Mouse (Mus musculus): ENCODE measurements around the gene Cops3.

Gene Cops3

DNA sequence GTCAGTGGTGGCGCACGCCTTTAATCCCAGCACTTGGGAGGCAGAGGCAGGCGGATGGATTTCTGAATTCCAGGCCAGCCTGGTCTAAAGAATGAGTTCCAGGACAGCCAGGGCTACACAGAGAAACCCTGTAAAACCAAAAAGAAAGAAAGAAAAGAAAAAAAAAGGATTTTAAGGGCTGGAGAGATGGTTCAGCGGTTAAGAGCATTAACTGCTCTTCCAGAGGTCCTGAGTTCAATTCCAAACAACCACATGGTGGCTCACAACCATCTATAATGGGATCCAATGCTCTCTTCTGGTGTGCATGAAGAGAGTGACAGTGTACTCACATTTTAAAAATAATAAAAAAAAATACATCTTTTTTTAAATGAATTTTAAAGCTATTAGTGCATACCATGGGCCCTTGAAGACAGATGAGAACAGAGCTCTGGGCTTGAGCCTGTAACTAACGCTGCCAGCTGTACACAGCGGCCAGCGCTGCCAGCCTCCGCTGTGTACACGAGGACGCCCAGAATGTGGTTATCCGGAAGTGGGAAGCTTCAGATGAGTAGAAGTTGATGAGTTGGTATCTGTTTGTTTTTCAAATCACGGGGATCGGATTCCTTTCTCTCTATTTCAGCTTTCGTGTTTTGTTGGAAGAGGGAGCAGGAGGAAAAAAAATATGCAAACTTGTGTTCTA is 29.0 kb downstream of the Cops3 start:
- DNase-seq (ENCODE audit: low spot score), result no peak

- DNase-seq (ENCODE audit: low spot score), result peak; percentile 40
Observed at GRCm38 (mm10) chr11:59809670-59810474, 29.8 kb downstream of the Cops3 start, which contains the start of gene Flcn. Gene Flcn, minus strand, starts transcription at chr11:59810016.

DNA sequence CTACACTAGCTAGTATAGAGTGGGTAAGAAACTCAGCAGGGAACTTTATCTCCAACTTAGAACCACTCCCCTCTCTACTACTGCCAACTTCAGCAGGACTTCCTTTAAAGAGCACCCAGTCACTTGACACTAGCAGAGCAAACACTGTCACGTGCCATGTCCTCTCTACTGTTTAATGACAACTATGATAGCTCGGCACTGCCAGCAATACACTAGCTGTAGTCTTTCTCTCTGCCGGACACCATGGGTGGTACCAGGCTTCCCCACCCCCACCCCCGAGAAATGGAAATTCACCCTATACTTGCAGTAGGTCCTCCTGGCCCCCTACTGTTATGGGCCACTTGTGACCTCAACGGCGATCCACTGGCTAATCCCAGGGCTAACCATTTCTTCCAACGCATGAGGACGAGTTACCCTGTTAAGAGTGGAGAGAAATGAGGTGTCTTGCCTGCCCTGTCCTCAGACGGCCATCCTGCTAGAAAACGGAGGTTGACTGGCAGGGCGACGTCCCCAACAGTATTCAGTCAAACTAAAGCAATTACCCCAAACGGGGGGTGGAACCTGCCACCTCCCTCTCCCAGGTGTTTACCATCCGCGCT is 30.5 kb downstream of the Cops3 start:
- DNase-seq (ENCODE audit: low spot score), result no peak

- DNase-seq (ENCODE audit: low spot score), result no peak
Observed at GRCm38 (mm10) chr11:59808170-59808960, 31.3 kb downstream of the Cops3 start.

DNA sequence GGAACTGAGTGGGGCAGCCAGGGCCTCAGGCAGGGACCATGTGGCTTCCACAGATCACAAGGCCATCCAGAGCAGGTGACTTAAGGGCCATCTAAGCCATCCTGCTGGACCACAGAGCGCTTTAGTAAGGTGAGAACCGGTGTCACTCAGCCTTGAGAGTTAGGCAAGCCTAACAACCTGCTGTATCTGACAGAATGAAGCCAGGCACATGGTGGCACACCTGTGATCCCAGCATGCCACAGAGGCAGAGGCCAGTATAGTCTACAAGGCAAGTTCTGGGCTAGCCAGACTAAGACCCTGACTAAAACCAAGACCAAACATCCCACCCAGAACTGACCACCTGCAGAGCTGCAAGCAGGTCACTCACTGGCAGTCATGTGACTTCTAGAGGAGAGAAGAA is 34.0 kb downstream of the Cops3 start:
- DNase-seq (ENCODE audit: low spot score), result no peak

- DNase-seq (ENCODE audit: low spot score), result no peak
Observed at GRCm38 (mm10) chr11:59805256-59805655, 34.4 kb downstream of the Cops3 start.

- no peak for DNase-seq (ENCODE audit: low spot score)
Observed at GRCm38 (mm10) chr11:59804409-59805110, 35.1 kb downstream of the Cops3 start.

DNA sequence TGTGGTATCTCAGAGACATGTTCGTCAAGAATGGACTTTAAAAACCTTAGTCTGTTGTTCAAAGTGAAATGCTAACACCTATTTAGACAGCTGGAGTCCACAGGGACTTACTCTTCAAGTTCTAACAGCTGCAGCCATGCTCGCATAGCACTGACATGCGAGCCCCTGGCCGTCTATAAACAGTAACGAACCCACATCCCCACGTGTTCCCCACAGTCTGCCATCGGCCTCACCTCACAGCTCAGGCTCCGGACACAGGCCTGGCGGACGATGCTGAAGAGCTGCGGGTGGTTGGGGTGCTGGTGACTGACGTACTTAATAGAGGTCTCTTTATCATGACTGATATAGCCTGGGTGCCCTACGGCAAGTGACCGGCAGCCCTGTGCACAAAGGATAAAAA is 36.1 kb downstream of the Cops3 start:
- no peak for DNase-seq (ENCODE audit: low spot score)

GRCm38 (mm10) chr11:59801881-59802280 is 37.8 kb downstream of the Cops3 start:
- DNase-seq (ENCODE audit: low spot score), result no peak

- DNase-seq (ENCODE audit: low spot score), result no peak
Observed at GRCm38 (mm10) chr11:59800412-59800811, 39.2 kb downstream of the Cops3 start.

DNA sequence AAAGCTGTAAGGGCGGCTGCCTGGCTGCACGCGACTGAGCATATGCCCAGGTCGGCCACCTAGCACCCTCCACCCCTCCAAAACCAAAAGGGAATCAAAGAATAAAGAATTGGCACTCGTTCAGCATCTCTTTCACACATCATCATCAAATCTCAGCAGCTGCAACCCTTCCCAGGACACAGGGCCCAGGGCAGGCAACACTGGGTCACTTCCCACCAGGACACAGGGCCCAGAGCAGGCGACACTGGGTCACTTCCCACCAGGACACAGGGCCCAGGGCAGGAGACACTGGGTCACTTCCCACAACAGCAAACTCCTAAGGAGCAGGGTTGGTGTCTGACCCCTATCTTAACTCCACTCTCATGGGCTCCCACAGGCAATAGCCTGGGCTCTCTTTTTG is 46.2 kb downstream of the Cops3 start:
- DNase-seq (ENCODE audit: low spot score), result no peak

DNA sequence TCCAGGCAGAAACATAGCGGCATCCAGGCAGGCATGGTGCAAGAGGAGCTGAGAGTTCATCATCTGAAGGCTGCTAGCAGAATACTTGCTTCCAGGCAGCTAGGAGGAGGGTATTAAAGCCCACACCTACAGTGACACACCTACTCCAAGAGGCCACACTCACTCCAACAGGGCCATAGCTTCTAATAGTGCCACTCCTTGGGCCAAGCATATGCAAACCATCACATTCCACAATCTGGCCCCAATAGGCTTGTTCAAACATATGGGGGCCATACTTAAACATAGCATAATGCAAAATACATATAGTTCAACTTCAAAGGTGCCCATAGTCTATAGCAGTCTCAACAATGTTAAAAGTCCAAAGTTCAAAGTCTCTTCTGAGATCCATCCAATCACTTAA is 50.3 kb downstream of the Cops3 start:
- no peak for DNase-seq (ENCODE audit: low spot score)

GRCm38 (mm10) chr11:59787199-59787781 is 52.3 kb downstream of the Cops3 start, which contains the start of gene Pld6:
Gene Pld6, minus strand, starts transcription at chr11:59787645.
- no peak for DNase-seq (ENCODE audit: low spot score)

GRCm38 (mm10) chr11:59786444-59787198 is 53.0 kb downstream of the Cops3 start:
- no peak for DNase-seq (ENCODE audit: low spot score)

DNA sequence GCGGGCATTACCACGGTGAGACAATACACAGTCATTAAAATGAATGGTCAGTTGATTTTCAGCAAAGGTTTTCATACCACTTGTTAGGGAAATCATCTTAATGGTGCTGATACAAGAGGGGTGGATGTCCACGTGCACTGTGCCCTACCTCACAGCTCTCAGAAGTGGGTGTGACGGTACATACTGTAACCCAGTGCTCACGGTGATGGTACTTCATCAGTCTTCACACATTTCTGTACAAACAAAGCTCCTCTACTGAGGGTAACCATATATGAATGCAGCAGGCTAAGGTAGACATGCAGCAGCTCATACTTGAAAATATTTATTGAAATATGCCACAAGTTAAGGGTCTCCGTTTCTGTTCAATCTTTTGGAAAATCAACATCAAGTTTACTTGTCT is 56.0 kb downstream of the Cops3 start:
- DNase-seq (ENCODE audit: low spot score), result no peak

DNA sequence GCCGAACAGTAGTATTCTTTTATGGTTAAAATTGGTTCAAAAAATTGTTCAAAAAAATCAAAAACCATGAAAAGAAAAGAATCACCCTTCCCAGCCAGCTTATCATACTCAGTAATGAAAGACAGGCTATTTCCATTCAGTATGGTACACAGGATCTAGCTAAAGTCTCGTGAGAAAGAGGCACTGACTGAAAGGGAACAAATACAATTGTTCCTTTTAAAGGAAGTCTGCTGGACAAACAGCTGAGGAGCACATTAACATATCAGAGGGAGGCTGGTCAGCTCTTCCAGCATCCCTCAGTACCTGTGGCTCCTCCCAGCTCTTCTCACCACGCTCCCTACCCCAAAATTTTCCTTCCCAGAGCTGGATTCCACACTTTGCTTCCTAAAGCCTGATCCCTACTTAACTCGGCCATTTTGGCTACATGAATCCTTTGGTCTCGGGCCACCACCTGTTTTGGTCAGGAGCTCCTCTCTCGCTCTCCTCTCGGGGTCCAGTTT is 57.5 kb downstream of the Cops3 start:
- DNase-seq (ENCODE audit: low spot score), result no peak

DNA sequence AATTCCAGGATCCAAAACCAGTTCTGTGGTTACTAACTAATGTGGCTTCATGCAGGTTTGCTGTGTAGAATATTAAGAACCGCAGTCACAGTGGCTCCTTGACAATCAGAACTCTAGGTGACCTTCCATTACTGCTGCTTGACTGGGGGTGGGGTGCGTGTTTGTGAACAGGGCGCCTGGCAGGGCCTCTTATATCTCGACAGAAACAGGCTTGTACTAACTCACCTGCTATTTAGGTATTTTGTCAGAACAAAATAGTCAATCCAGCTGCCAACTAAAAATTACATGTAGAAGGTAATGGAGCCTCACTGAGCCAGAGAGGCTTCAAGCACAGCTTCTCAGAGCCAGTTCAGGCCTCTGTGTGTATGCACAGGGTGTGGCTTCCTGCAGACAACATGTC is 59.4 kb downstream of the Cops3 start:
- no peak for DNase-seq (ENCODE audit: low spot score)

GRCm38 (mm10) chr11:59779406-59779805 is 60.2 kb downstream of the Cops3 start:
- DNase-seq (ENCODE audit: low spot score), result no peak

- no peak for DNase-seq (ENCODE audit: low spot score)
Observed at GRCm38 (mm10) chr11:59778874-59779223, 60.8 kb downstream of the Cops3 start.

DNA sequence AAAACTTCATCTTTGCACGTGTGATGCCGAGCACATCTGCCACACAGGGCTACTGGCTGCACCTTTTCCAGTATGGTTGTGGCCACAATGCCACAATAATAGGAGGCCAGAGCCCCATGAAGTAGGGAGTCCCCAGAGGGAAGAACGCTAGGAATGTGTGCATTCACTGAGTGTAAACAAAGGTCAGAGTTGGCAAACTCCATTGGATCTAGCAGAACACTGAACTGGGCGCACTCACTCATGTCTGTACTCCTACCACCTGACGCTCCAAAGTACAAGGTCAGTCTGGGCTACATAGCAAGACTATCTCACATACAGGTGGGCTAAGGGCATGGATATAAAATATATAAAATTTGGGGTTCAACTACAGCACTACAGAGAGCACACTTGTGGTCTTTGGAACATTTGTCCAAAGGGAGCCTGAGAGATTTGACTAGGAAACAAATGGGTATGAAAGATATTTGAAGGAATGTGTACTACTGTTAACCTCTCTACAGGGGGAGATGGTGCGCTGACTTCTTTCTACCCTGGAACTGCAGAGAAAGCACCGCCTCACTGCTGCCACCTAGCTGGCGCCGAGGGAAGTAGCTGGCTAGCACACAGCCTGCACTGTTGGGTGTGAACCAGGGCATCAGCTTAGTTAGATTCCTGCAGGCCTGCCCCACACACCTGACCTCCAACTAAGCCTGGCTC is 61.3 kb downstream of the Cops3 start:
- peak; percentile 37 for DNase-seq (ENCODE audit: low spot score)
